Comparison of ENCODE assay signal across 8 mouse cellular contexts in genomic region chr16:97166166-97166565, GRCm38 (mm10). TPM values are rescaled to one million over a fixed set of nuclear protein-coding genes. Genes with fewer than 3 reads are reported as not detected.
DNase-seq lines count a peak whose midpoint lies in the region; ATAC-seq and TF ChIP-seq lines count a peak whose summit lies in the region.

No protein-coding gene starts in this region.

- H3K9ac ChIP-seq in lung, embryonic 15.5 days = no peak overlapping the region
- H3K9ac ChIP-seq in stomach, embryonic 16.5 days (ENCODE audit: low read length) = no peak overlapping the region

- no peaks in the 10 kb centered on the region for H3K27me3 ChIP-seq in cerebellum, adult 2 months (ENCODE audit: control insufficient read depth, insufficient read depth, low read length)
- H3K27me3 ChIP-seq in lung, embryonic 15.5 days = peaks cover 55% of the 10 kb centered on the region
- peaks cover 84% of the 10 kb centered on the region for H3K27me3 ChIP-seq in limb, embryonic 10.5 days (ENCODE audit: low read depth, poor library complexity, severe bottlenecking)
- peaks cover 37% of the 10 kb centered on the region for H3K27me3 ChIP-seq in stomach, embryonic 16.5 days (ENCODE audit: control insufficient read depth, insufficient read depth, low read length)

- ATAC-seq in lung, embryonic 15.5 days (ENCODE audit: borderline replicate concordance, extremely low read depth, low FRiP score, low TSS enrichment) = no peak
- no peak for ATAC-seq in stomach, embryonic 16.5 days (ENCODE audit: insufficient read depth, low FRiP score)
- no peak for ATAC-seq in megakaryocyte progenitor cell, adult 5-6 weeks (replicated peaks; ENCODE audit: poor library complexity)

- 45% methylated on average over 2 of the region's 2 CpGs for WGBS in cerebellum, adult 2 months
- WGBS in lung, embryonic 15.5 days = 40% methylated on average over 2 of the region's 2 CpGs
- WGBS in limb, embryonic 10.5 days = 40% methylated on average over 2 of the region's 2 CpGs
- 39% methylated on average over 2 of the region's 2 CpGs for WGBS in stomach, embryonic 16.5 days

- H3K4me2 ChIP-seq in lung, embryonic 15.5 days = peak overlapping the region; percentile 62
- H3K4me2 ChIP-seq in stomach, embryonic 16.5 days (ENCODE audit: low read depth, low read length) = peak overlapping the region; percentile 70

- H3K27ac ChIP-seq in cerebellum, adult 2 months (ENCODE audit: insufficient read depth, low read length) = no peak overlapping the region
- no peak overlapping the region for H3K27ac ChIP-seq in lung, embryonic 15.5 days
- H3K27ac ChIP-seq in limb, embryonic 10.5 days = no peak overlapping the region
- H3K27ac ChIP-seq in stomach, embryonic 16.5 days (ENCODE audit: low read length) = no peak overlapping the region

- no peak for DNase-seq in cerebellum, adult 2 months
- no peak for DNase-seq in cerebellum, adult 9-11 months
- DNase-seq in lung, postnatal 10 days = no peak
- DNase-seq in limb, embryonic 10.5 days (ENCODE audit: low spot score) = no peak
- DNase-seq in yolk sac, embryonic 10.5 days (ENCODE audit: low spot score) = no peak

- TF ChIP-seq CTCF in cerebellum, adult 2 months (IDR thresholded peaks at IDR 0.05; ENCODE audit: borderline replicate concordance, insufficient read depth, low read depth, low read length) = no peak

- H3K36me3 ChIP-seq in lung, embryonic 15.5 days = no peaks in the 10 kb centered on the region
- no peaks in the 10 kb centered on the region for H3K36me3 ChIP-seq in limb, embryonic 10.5 days
- no peaks in the 10 kb centered on the region for H3K36me3 ChIP-seq in stomach, embryonic 16.5 days (ENCODE audit: control insufficient read depth, insufficient read depth, low read length)

- TF ChIP-seq POLR2A in cerebellum, adult 2 months (IDR thresholded peaks at IDR 0.05; ENCODE audit: borderline replicate concordance, insufficient read depth, low read length) = no peak

- no peaks in the 10 kb centered on the region for H3K4me1 ChIP-seq in cerebellum, adult 2 months (ENCODE audit: control insufficient read depth, insufficient read depth, low read length)
- H3K4me1 ChIP-seq in lung, embryonic 15.5 days = peaks cover 14% of the 10 kb centered on the region
- peaks cover 20% of the 10 kb centered on the region for H3K4me1 ChIP-seq in limb, embryonic 10.5 days
- no peaks in the 10 kb centered on the region for H3K4me1 ChIP-seq in stomach, embryonic 16.5 days (ENCODE audit: control insufficient read depth, insufficient read depth, low read length)

- H3K9me3 ChIP-seq in lung, embryonic 15.5 days = no peaks in the 10 kb centered on the region
- H3K9me3 ChIP-seq in limb, embryonic 10.5 days (replicated peaks) = no peaks in the 10 kb centered on the region
- H3K9me3 ChIP-seq in stomach, embryonic 16.5 days (replicated peaks; ENCODE audit: control insufficient read depth, low read length) = no peaks in the 10 kb centered on the region

- peak overlapping the region; percentile 68 for H3K4me3 ChIP-seq in cerebellum, adult 2 months (replicated peaks; ENCODE audit: insufficient read depth, low read depth, low read length)
- H3K4me3 ChIP-seq in lung, embryonic 15.5 days = no peak overlapping the region
- peak overlapping the region; percentile 49; the same call in 1 of the 2 replicates for H3K4me3 ChIP-seq in limb, embryonic 10.5 days
- H3K4me3 ChIP-seq in stomach, embryonic 16.5 days (replicated peaks; ENCODE audit: low read length) = no peak overlapping the region

RNA-seq across cellular contexts. Expression of gene Dscam, which starts 4.4 kb away (rescaled TPM):
- 14.4 and 16.0 TPM in 2 replicates for polyA plus RNA-seq in cerebellum, adult 2 months (2012; rRNA removed)
- not detected in 2 replicates for polyA plus RNA-seq in lung, embryonic 15.5 days (2015; fragmentation: Nextera tagmentation; extraction: Ambion mirVana)
- not detected in 2 replicates for polyA plus RNA-seq in limb, embryonic 10.5 days (2016; fragmentation: Nextera tagmentation; extraction: Ambion mirVana)
- polyA plus RNA-seq in stomach, embryonic 16.5 days (2015; fragmentation: Nextera tagmentation; extraction: Ambion mirVana) = 0.10 and 0.26 TPM in 2 replicates
- total RNA-seq in megakaryocyte progenitor cell, adult 5-6 weeks (2015) = 0.15 TPM in 1 of 2 replicates, not detected in the other
- 0.07 TPM in 1 of 2 replicates, not detected in the other for total RNA-seq in megakaryocyte progenitor cell, adult 5-6 weeks (2017)

Comparison
In these comparisons a context has a peak if more than half of its experiments do, and no peak if none do; other contexts are left out.
1. H3K4me3 ChIP-seq: peak in cerebellum, adult 2 months (single experiment) and limb, embryonic 10.5 days (single experiment); none in lung, embryonic 15.5 days (single experiment) and stomach, embryonic 16.5 days (single experiment).
2. RNA of gene Dscam, which starts 4.4 kb away (polyA plus RNA-seq): 14.4 to 16.0 TPM in cerebellum, adult 2 months; 0.10 to 0.26 TPM in stomach, embryonic 16.5 days, not detected in limb, embryonic 10.5 days and not detected in lung, embryonic 15.5 days; every median in the first group is over 10 times any median in the second.